In the genomic region with DNA sequence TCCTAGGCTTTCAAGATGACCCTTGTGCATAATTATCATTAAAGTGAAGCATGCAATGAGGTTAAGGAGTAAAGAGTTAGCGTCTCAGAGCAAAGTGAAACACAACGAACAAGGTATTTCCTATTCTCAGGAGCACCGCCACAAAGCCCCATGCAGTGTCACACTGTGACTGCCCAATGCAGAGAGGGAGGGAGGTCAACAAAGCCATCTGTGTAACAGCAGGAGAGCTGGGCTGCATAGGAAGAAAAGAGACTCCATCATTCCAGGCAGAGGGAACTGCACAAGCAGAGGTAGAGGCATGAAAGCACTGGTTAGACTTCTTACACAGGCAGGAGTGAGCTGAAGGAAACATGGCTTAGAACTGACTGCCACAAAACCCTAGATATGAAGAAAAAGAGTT, we compare ENCODE assay signal across 25 mouse cellular contexts. TPM values are rescaled to one million over a fixed set of nuclear protein-coding genes. Genes with fewer than 3 reads are reported as not detected.
DNase-seq lines count a peak whose midpoint lies in the region; ATAC-seq lines count a peak whose summit lies in the region.
"Had no signal": no experiment of that assay in that cellular context is flagged by ENCODE, and none has a peak within 500 bp of the region (broad histone marks: within the 10 kb centered on the region; RNA-seq: fewer than 3 reads in every experiment).

No protein-coding gene starts in this region.

- no peak overlapping the region for H3K4me2 ChIP-seq in midbrain, embryonic 15.5 days
- H3K4me2 ChIP-seq: forebrain, embryonic 12.5 days; hindbrain, embryonic 12.5 days; intestine, embryonic 15.5 days; liver, embryonic 12.5 days; midbrain, embryonic 13.5 days had no signal

- H3K27me3 ChIP-seq in midbrain, embryonic 15.5 days (replicated peaks) = no peaks in the 10 kb centered on the region
- H3K27me3 ChIP-seq: forebrain, embryonic 12.5 days; hindbrain, embryonic 12.5 days; intestine, embryonic 15.5 days; liver, embryonic 12.5 days; megakaryocyte, embryonic 14.5 days; midbrain, embryonic 13.5 days had no signal

- 27% methylated on average over 3 of the region's 3 CpGs for WGBS in midbrain, embryonic 15.5 days

- no peak overlapping the region for H3K4me3 ChIP-seq in midbrain, embryonic 15.5 days
- H3K4me3 ChIP-seq: erythroblast, embryonic 14.5 days; forebrain, embryonic 12.5 days; hindbrain, embryonic 12.5 days; intestine, embryonic 15.5 days; layer of hippocampus, adult 2 months; liver, embryonic 12.5 days; megakaryocyte, embryonic 14.5 days; midbrain, embryonic 13.5 days had no signal

- no peak overlapping the region for H3K27ac ChIP-seq in midbrain, embryonic 15.5 days
- H3K27ac ChIP-seq: forebrain, embryonic 12.5 days; hindbrain, embryonic 12.5 days; hindbrain, postnatal 0 days; intestine, embryonic 15.5 days; layer of hippocampus, adult 2 months; liver, embryonic 12.5 days; midbrain, embryonic 13.5 days had no signal

- H3K9ac ChIP-seq in midbrain, embryonic 15.5 days = no peak overlapping the region
- H3K9ac ChIP-seq: forebrain, embryonic 12.5 days; hindbrain, embryonic 12.5 days; intestine, embryonic 15.5 days; liver, embryonic 12.5 days; liver, postnatal 0 days; midbrain, embryonic 13.5 days had no signal

- peak; percentile 83 for DNase-seq in R1 (ENCODE audit: low read depth, low spot score)
- DNase-seq in brain, adult 2 months (ENCODE audit: low read depth, low spot score) = peak; percentile 94
- DNase-seq in cerebellum, adult 8-10 months = peak; percentile 56
- DNase-seq in cerebellum, postnatal 36 days = peak; percentile 66
- no peak for DNase-seq in T-cell, adult 2 months (ENCODE audit: low spot score)
- DNase-seq in kidney, adult 9 months = no peak
- no peak for DNase-seq in left cerebral cortex, adult 11 months (ENCODE audit: low spot score)
- DNase-seq: adrenal gland, postnatal 25 days; B cell, adult 2 months; gastrocnemius, postnatal 10 days; heart, postnatal 36 days; kidney, postnatal 36 days; liver, postnatal 0 days; lung, postnatal 4 days; right cerebral cortex, postnatal 14 days had no signal

- ATAC-seq in midbrain, embryonic 15.5 days (replicated peaks) = no peak
- ATAC-seq: hindbrain, postnatal 0 days; intestine, embryonic 15.5 days; liver, embryonic 12.5 days; liver, postnatal 0 days; midbrain, embryonic 13.5 days had no signal

- peaks cover 16% of the 10 kb centered on the region for H3K4me1 ChIP-seq in midbrain, embryonic 15.5 days

- H3K9me3 ChIP-seq in midbrain, embryonic 15.5 days = no peaks in the 10 kb centered on the region
- H3K9me3 ChIP-seq: forebrain, embryonic 12.5 days; hindbrain, embryonic 12.5 days; intestine, embryonic 15.5 days; liver, embryonic 12.5 days; megakaryocyte, embryonic 14.5 days; midbrain, embryonic 13.5 days had no signal

- no peaks in the 10 kb centered on the region for H3K36me3 ChIP-seq in midbrain, embryonic 15.5 days (replicated peaks)
- H3K36me3 ChIP-seq: forebrain, embryonic 12.5 days; intestine, embryonic 15.5 days had no signal

RNA-seq across cellular contexts. Expression of a gene that starts 29.0 kb away (rescaled TPM):
- polyA plus RNA-seq in midbrain, embryonic 15.5 days (2015; fragmentation: Nextera tagmentation; extraction: Ambion mirVana) = 2.9 and 3.1 TPM in 2 replicates

RNA-seq across cellular contexts. Expression of a gene that starts 51.2 kb away (rescaled TPM):
- 0.84 and 1.4 TPM in 2 replicates for polyA plus RNA-seq in midbrain, embryonic 15.5 days (2015; fragmentation: Nextera tagmentation; extraction: Ambion mirVana)
- polyA plus RNA-seq: erythroblast, embryonic 14.5 days had no signal

Comparison
In these comparisons a context has a peak if more than half of its experiments do, and no peak if none do; other contexts are left out.
1. DNase-seq: peak in R1 (single experiment), brain, adult 2 months (single experiment), cerebellum, adult 8-10 months (single experiment) and cerebellum, postnatal 36 days (2 of 2); none in T-cell, adult 2 months (single experiment), kidney, adult 9 months (single experiment) and left cerebral cortex, adult 11 months (single experiment).